11 mouse cellular contexts compared by ENCODE assay signal in the genomic region with DNA sequence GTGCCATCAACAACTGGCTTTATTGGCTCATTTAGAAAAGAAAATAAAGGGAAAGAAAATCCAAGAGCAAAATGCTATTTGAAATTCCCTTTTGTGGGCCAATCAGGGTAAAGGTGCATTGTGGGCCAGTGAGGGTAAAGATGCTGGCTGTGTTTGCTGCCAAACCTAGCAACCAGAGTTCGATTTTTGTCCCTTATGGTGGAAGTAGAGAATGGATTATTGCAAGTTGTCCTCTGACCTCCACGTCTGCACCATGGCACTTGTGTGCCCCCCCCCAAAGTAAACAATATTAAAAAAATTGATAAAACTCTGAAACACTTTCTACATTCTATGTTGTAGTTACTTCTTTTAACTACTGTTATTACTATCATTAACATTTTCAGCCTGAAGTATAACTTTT.
"Had no signal": no experiment of that assay in that cellular context is flagged by ENCODE, and none has a peak within 500 bp of the region (broad histone marks: within the 10 kb centered on the region; RNA-seq: fewer than 3 reads in every experiment).

No protein-coding gene starts in this region.

- H3K36me3 ChIP-seq: kidney, embryonic 15.5 days; limb, embryonic 12.5 days; limb, embryonic 15.5 days; lung, embryonic 15.5 days; midbrain, embryonic 10.5 days had no signal

- H3K4me2 ChIP-seq: kidney, embryonic 15.5 days; limb, embryonic 12.5 days; limb, embryonic 15.5 days; lung, embryonic 15.5 days had no signal

- H3K9ac ChIP-seq: kidney, embryonic 15.5 days; limb, embryonic 12.5 days; limb, embryonic 15.5 days; liver, embryonic 14.5 days; lung, embryonic 15.5 days had no signal

- H3K4me3 ChIP-seq: kidney, embryonic 15.5 days; limb, embryonic 12.5 days; limb, embryonic 15.5 days; lung, embryonic 15.5 days; megakaryocyte, embryonic 14.5 days; midbrain, embryonic 10.5 days had no signal

- H3K9me3 ChIP-seq: kidney, embryonic 15.5 days; limb, embryonic 12.5 days; limb, embryonic 15.5 days; lung, embryonic 15.5 days had no signal

- DNase-seq: kidney, adult 11 months; kidney, adult 8-10 months; thymus, adult 18-20 months; thymus, postnatal 36 days had no signal

- H3K27me3 ChIP-seq: limb, embryonic 12.5 days; limb, embryonic 15.5 days; lung, embryonic 15.5 days had no signal

- H3K4me1 ChIP-seq: megakaryocyte, embryonic 14.5 days had no signal

- H3K27ac ChIP-seq: kidney, embryonic 15.5 days; limb, embryonic 12.5 days; limb, embryonic 15.5 days; liver, embryonic 14.5 days; lung, embryonic 15.5 days; midbrain, embryonic 10.5 days had no signal
